Mouse (Mus musculus): ENCODE results near the gene 1700013F07Rik. TPM values are rescaled to one million over a fixed set of nuclear protein-coding genes. Genes with fewer than 3 reads are reported as not detected.

The 1700013F07Rik gene
- total RNA-seq, 1 experiment from 2014 or later = not detected

GRCm38 (mm10) chr3:108591530-108592522 is 57.9 kb downstream of the 1700013F07Rik start:
- ATAC-seq (replicated peaks; ENCODE audit: low read depth, poor library complexity, severe bottlenecking) = peak; percentile 15

Other genes with a start within 250 kb of the 1700013F07Rik start
- not detected in 2 replicates for gene Mybphl, start 169.2 kb upstream of the 1700013F07Rik start, total RNA-seq (2017)
- gene Psrc1, start 150.3 kb upstream of the 1700013F07Rik start, total RNA-seq (2017) = 29.3 and 31.6 TPM in 2 replicates
- 0.24 and 2.7 TPM in 2 replicates for gene Celsr2, start 118.6 kb upstream of the 1700013F07Rik start, total RNA-seq (2017)
- 291 and 329 TPM in 2 replicates for gene Sars, start 88.9 kb upstream of the 1700013F07Rik start, total RNA-seq (2017)
- 0.32 and 3.4 TPM in 2 replicates for gene 5330417C22Rik, start 2.4 kb downstream of the 1700013F07Rik start, total RNA-seq (2017)
- gene Tmem167b, start 28.3 kb downstream of the 1700013F07Rik start, total RNA-seq (2017) = 29.2 and 33.6 TPM in 2 replicates
- gene Taf13, start 37.5 kb downstream of the 1700013F07Rik start, total RNA-seq (2017) = 19.2 and 19.5 TPM in 2 replicates
- gene Wdr47, start 57.1 kb downstream of the 1700013F07Rik start, total RNA-seq (2017) = 5.0 and 10.3 TPM in 2 replicates
- gene Clcc1, start 119.8 kb downstream of the 1700013F07Rik start, total RNA-seq (2017) = 87.6 and 91.5 TPM in 2 replicates
- 25.1 and 26.1 TPM in 2 replicates for gene Gpsm2, start 188.2 kb downstream of the 1700013F07Rik start, total RNA-seq (2017)
- not detected in 2 replicates for gene Aknad1, start 205.5 kb downstream of the 1700013F07Rik start, total RNA-seq (2017)

All from common myeloid progenitor, adult 5-6 weeks (primary cell).